Mouse (Mus musculus): ENCODE data around the gene Olfr1329. TPM values are rescaled to one million over a fixed set of nuclear protein-coding genes. Genes with fewer than 3 reads are reported as not detected.

Olfr1329 gene
- polyA plus RNA-seq, 1 experiment from 2014 or later = not detected

Other genes starting within 250 kb of the Olfr1329 start
- gene Olfr1342, start 224.7 kb downstream of the Olfr1329 start, polyA plus RNA-seq (2014; fragmentation: Nextera tagmentation; extraction: Ambion mirVana) = not detected in 2 replicates
- gene Olfr1341, start 213.9 kb downstream of the Olfr1329 start, polyA plus RNA-seq (2014; fragmentation: Nextera tagmentation; extraction: Ambion mirVana) = not detected in 2 replicates
- not detected in 2 replicates for gene Olfr1340, start 197.3 kb downstream of the Olfr1329 start, polyA plus RNA-seq (2014; fragmentation: Nextera tagmentation; extraction: Ambion mirVana)
- gene Olfr1339, start 185.3 kb downstream of the Olfr1329 start, polyA plus RNA-seq (2014; fragmentation: Nextera tagmentation; extraction: Ambion mirVana) = not detected in 2 replicates
- not detected in 2 replicates for gene Olfr1338, start 158.7 kb downstream of the Olfr1329 start, polyA plus RNA-seq (2014; fragmentation: Nextera tagmentation; extraction: Ambion mirVana)
- not detected in 2 replicates for gene Olfr1337, start 134.9 kb downstream of the Olfr1329 start, polyA plus RNA-seq (2014; fragmentation: Nextera tagmentation; extraction: Ambion mirVana)
- not detected in 2 replicates for gene Olfr1335, start 107.5 kb downstream of the Olfr1329 start, polyA plus RNA-seq (2014; fragmentation: Nextera tagmentation; extraction: Ambion mirVana)
- not detected in 2 replicates for gene Olfr1333, start 81.2 kb downstream of the Olfr1329 start, polyA plus RNA-seq (2014; fragmentation: Nextera tagmentation; extraction: Ambion mirVana)
- gene Olfr1331, start 52.8 kb downstream of the Olfr1329 start, polyA plus RNA-seq (2014; fragmentation: Nextera tagmentation; extraction: Ambion mirVana) = not detected in 2 replicates
- gene Olfr1330, start 28.9 kb downstream of the Olfr1329 start, polyA plus RNA-seq (2014; fragmentation: Nextera tagmentation; extraction: Ambion mirVana) = not detected in 2 replicates
- gene Olfr1328, start 21.1 kb upstream of the Olfr1329 start, polyA plus RNA-seq (2014; fragmentation: Nextera tagmentation; extraction: Ambion mirVana) = not detected in 2 replicates
- gene Lao1, start 44.1 kb upstream of the Olfr1329 start, polyA plus RNA-seq (2014; fragmentation: Nextera tagmentation; extraction: Ambion mirVana) = not detected in 2 replicates
- 61.8 and 83.3 TPM in 2 replicates for gene Slc2a1, start 191.2 kb upstream of the Olfr1329 start, polyA plus RNA-seq (2014; fragmentation: Nextera tagmentation; extraction: Ambion mirVana)

Measured in neural tube, embryonic 14.5 days (tissue).